Mouse (Mus musculus) heart, embryonic 14.5 days (tissue): ENCODE measurements around the gene Dock6. TPM values are rescaled to one million over a fixed set of nuclear protein-coding genes. Genes with fewer than 3 reads are reported as not detected.

Source experiments
- ATAC-seq: fragments of 200-750 bp; cut with Nextera tagmentation; 2 replicates; pipeline ENCODE4 v1.8.0; 2017; ENCODE audit warnings: low read depth, moderate TSS enrichment; ENCODE audit not compliant: insufficient number of reproducible peaks, insufficient read depth, low FRiP score
- H3K27ac ChIP-seq, 2 experiments: fragments of 200-500 bp in 1 of 2; fragments of 300-500 bp in 1 of 2; sonication (generic) in 1 of 2; replicated peaks in 1 of 2; 2 replicates each; pipeline ENCODE4 v1.5.1; 2012 to 2014; ENCODE audit warnings: low read depth in 2 of 2, low read length in 2 of 2, control low read depth in 1 of 2, mild to moderate bottlenecking in 1 of 2, mixed read lengths in 1 of 2; ENCODE audit not compliant: control insufficient read depth in 1 of 2, insufficient read depth in 1 of 2
- H3K27me3 ChIP-seq: fragments of 300-500 bp; sonication (generic); 2 replicates; pipeline ENCODE4 v1.6.1; 2014; ENCODE audit warnings: mild to moderate bottlenecking, low read length, control low read depth; ENCODE audit not compliant: control insufficient read depth, insufficient read depth
- H3K36me3 ChIP-seq: fragments of 300-500 bp; sonication (generic); 2 replicates; pipeline ENCODE4 v1.6.1; 2014; ENCODE audit warnings: mild to moderate bottlenecking, control low read depth, low read length, mixed read lengths; ENCODE audit not compliant: control insufficient read depth, insufficient read depth
- H3K4me1 ChIP-seq, 2 experiments: fragments of 200-500 bp in 1 of 2; fragments of 300-500 bp in 1 of 2; sonication (generic) in 1 of 2; 2 replicates each; pipeline ENCODE4 v1.6.1; 2012 to 2014; ENCODE audit warnings: low read length in 2 of 2, control low read depth in 1 of 2, mixed read lengths in 1 of 2; ENCODE audit not compliant: control insufficient read depth in 2 of 2, insufficient read depth in 2 of 2
- H3K4me2 ChIP-seq: fragments of 300-500 bp; sonication (generic); 2 replicates; pipeline ENCODE4 v1.6.1; 2014; ENCODE audit warnings: mild to moderate bottlenecking, low read length
- H3K4me3 ChIP-seq, 2 experiments: fragments of 200-500 bp in 1 of 2; fragments of 300-500 bp in 1 of 2; sonication (generic) in 1 of 2; 2 replicates each; pipeline ENCODE4 v1.5.1; 2012 to 2014; ENCODE audit warnings: low read length in 2 of 2, mild to moderate bottlenecking in 2 of 2, control low read depth in 1 of 2, low read depth in 1 of 2, moderate library complexity in 1 of 2; ENCODE audit not compliant: control insufficient read depth in 1 of 2, insufficient read depth in 1 of 2
- H3K9ac ChIP-seq: fragments of 300-500 bp; sonication (generic); 2 replicates; pipeline ENCODE4 v1.6.1; 2014; ENCODE audit warnings: mild to moderate bottlenecking, low read length
- H3K9me3 ChIP-seq: fragments of 300-500 bp; sonication (generic); 2 replicates; pipeline ENCODE4 v1.6.1; 2016; ENCODE audit warnings: low read length, control low read depth; ENCODE audit not compliant: control insufficient read depth
- WGBS: fragments of 180-500 bp; shearing (Covaris S2); extraction: QIAGEN DNeasy Blood & Tissue Kit; methylation state at CpG from one replicate; pipeline ENCODE4 v1.1.7; 2014; 5-methylcytosine and 5-hydroxymethylcytosine counted together
- polyA plus RNA-seq: library from polyadenylated mRNA; unstranded; fragments of >200 nt; fragmentation: Nextera tagmentation; extraction: Ambion mirVana; gene quantifications from 2 replicates; pipeline ENCODE4 v1.2.1, GENCODE M21; 2014

Gene Dock6
- polyA plus RNA-seq, 1 experiment from 2014 or later, result 44.5 TPM

- Histone ChIP-seq H3K27ac (no peak overlapping the region), H3K36me3 (peaks cover 79% of the 10 kb centered on the region), H3K4me1 (no peaks in the 10 kb centered on the region), H3K9ac (no peak overlapping the region), H3K9me3 (no peaks in the 10 kb centered on the region), H3K4me3 (no peak overlapping the region), H3K4me2 (no peak overlapping the region), H3K27me3 (no peaks in the 10 kb centered on the region)
- no peak for ATAC-seq
- 79% methylated on average over 6 of the region's 6 CpGs for WGBS
Measured at GRCm38 (mm10) chr9:21822686-21823085, 29.7 kb downstream of the Dock6 start.

DNA sequence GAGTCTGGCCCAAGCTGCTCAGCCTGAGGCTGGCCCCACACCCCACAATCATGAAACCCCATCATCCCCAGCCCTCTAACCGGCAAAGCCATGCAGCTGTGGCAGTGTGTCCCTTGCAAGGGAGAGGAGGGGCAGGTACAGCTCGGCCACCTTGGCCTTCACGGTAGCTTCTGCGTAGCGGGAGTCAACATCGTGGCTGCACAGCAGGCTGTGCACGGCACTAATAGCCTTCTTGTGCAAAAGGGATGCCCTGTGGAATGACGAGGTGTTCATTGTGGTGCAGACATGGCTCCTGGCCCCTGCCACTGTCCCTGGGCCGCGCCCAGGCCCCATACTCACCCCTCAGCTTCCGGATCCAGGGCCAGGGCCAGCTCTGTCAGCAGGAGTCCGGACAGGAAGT is 32.3 kb downstream of the Dock6 start:
- Histone ChIP-seq H3K27ac (no peak overlapping the region), H3K27me3 (no peaks in the 10 kb centered on the region), H3K4me3 (no peak overlapping the region), H3K4me1 (no peaks in the 10 kb centered on the region), H3K36me3 (peaks cover 86% of the 10 kb centered on the region), H3K9me3 (no peaks in the 10 kb centered on the region), H3K4me2 (no peak overlapping the region), H3K9ac (no peak overlapping the region)
- ATAC-seq, result no peak
- 84% methylated on average over 12 of the region's 12 CpGs for WGBS

GRCm38 (mm10) chr9:21819181-21819729 is 33.2 kb downstream of the Dock6 start:
- H3K27ac ChIP-seq, result no peak overlapping the region
- H3K36me3 ChIP-seq, result peaks cover 86% of the 10 kb centered on the region
- no peaks in the 10 kb centered on the region for H3K4me1 ChIP-seq
- WGBS, result 95% methylated on average over 2 of the region's 2 CpGs
- H3K9me3 ChIP-seq, result no peaks in the 10 kb centered on the region
- no peak overlapping the region for H3K9ac ChIP-seq
- no peak for ATAC-seq
- no peak overlapping the region for H3K4me2 ChIP-seq
- no peak overlapping the region for H3K4me3 ChIP-seq
- no peaks in the 10 kb centered on the region for H3K27me3 ChIP-seq

GRCm38 (mm10) chr9:21818561-21818960 is 33.9 kb downstream of the Dock6 start:
- 85% methylated on average over 6 of the region's 6 CpGs for WGBS
- Histone ChIP-seq H3K27ac (no peak overlapping the region), H3K27me3 (no peaks in the 10 kb centered on the region), H3K4me1 (no peaks in the 10 kb centered on the region), H3K9ac (no peak overlapping the region), H3K4me2 (no peak overlapping the region), H3K9me3 (no peaks in the 10 kb centered on the region), H3K4me3 (no peak overlapping the region), H3K36me3 (peaks cover 81% of the 10 kb centered on the region)
- ATAC-seq, result no peak

DNA sequence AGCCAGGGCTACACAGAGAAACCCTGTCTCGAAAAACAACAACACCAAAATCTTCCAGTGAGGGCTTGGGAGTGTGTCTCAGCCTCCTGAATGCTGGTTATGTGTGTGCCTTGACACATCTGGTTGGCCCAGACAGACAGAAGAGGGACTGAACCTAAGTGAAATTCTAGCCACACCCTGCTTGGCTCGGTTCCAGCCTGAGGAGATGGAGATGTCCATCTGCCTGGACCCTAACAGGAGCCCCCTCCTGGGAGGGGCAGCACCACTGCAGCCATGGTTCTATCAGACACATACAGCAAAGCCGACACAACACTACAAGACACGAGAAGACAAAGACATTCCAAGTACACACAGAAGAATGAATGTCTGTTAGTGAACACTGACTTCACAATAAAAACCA is 34.3 kb downstream of the Dock6 start:
- Histone ChIP-seq H3K4me3 (no peak overlapping the region), H3K27ac (no peak overlapping the region), H3K9ac (no peak overlapping the region), H3K4me2 (no peak overlapping the region), H3K4me1 (no peaks in the 10 kb centered on the region), H3K9me3 (no peaks in the 10 kb centered on the region), H3K36me3 (peaks cover 82% of the 10 kb centered on the region), H3K27me3 (no peaks in the 10 kb centered on the region)
- no peak for ATAC-seq
- 80% methylated on average over 4 of the region's 4 CpGs for WGBS

DNA sequence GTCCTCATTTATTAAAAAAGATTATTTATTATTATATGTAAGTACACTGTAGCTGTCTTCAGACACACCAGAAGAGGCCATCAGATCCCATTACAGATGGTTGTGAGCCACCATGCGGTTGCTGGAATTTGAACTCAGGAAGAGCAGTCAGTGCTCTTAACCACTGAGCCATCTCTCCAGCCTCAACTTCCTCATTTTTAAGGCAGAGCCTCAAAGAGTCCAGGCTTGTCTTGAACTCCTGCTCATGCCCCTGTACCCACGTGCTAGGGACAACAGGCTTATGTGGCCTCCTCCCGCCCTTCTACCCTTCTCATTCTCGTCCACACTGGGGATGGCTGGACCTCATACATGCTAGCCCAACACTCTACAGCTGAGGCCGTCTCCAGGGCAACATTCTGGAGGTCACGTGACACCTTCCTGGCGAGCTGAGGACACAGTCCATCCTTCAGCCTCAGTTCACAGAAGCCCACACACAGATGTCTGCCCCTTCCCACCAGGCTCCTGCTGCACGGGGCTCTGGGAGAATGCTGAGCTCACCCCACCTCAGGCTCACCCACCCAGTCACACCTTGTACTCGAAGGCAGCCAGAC is 35.6 kb downstream of the Dock6 start:
- Histone ChIP-seq H3K4me2 (no peak overlapping the region), H3K9me3 (no peaks in the 10 kb centered on the region), H3K4me1 (no peaks in the 10 kb centered on the region), H3K4me3 (no peak overlapping the region), H3K27ac (no peak overlapping the region), H3K36me3 (peaks cover 88% of the 10 kb centered on the region), H3K9ac (no peak overlapping the region), H3K27me3 (no peaks in the 10 kb centered on the region)
- 68% methylated on average over 9 of the region's 9 CpGs for WGBS
- no peak for ATAC-seq

GRCm38 (mm10) chr9:21811170-21811569 is 41.3 kb downstream of the Dock6 start:
- no peak overlapping the region for H3K4me3 ChIP-seq
- ATAC-seq, result no peak
- peaks cover 61% of the 10 kb centered on the region for H3K36me3 ChIP-seq

GRCm38 (mm10) chr9:21808561-21808960 is 43.9 kb downstream of the Dock6 start:
- peaks cover 7 to 8% of the 10 kb centered on the region in 2 experiments; a peak in 3 of 4 replicates for H3K4me1 ChIP-seq
- ATAC-seq, result no peak
- WGBS, result 60% methylated on average over 3 of the region's 3 CpGs
- no peak overlapping the region for H3K9ac ChIP-seq
- no peak overlapping the region for H3K27ac ChIP-seq
- no peaks in the 10 kb centered on the region for H3K27me3 ChIP-seq
- no peak overlapping the region for H3K4me3 ChIP-seq
- H3K36me3 ChIP-seq, result peaks cover 44% of the 10 kb centered on the region
- no peak overlapping the region for H3K4me2 ChIP-seq
- H3K9me3 ChIP-seq, result no peaks in the 10 kb centered on the region

More at GRCm38 (mm10) chr9:21811170-21811569, 41.3 kb downstream of the Dock6 start:
- Histone ChIP-seq H3K9me3 (no peaks in the 10 kb centered on the region), H3K27me3 (no peaks in the 10 kb centered on the region), H3K4me1 (no peaks in the 10 kb centered on the region), H3K27ac (no peak overlapping the region), H3K9ac (no peak overlapping the region), H3K4me2 (no peak overlapping the region)
- WGBS, result 89% methylated on average over 5 of the region's 5 CpGs
